Mouse (Mus musculus) forebrain, embryonic 13.5 days (tissue): ENCODE data around the gene Agpat4. TPM values are rescaled to one million over a fixed set of nuclear protein-coding genes. Genes with fewer than 3 reads are reported as not detected.

ENCODE experiments used
- ATAC-seq: fragments of 200-750 bp; cut with Nextera tagmentation; 2 replicates; pipeline ENCODE4 v1.8.0; 2017
- H3K27ac ChIP-seq: fragments of 300-500 bp; sonication (generic); 2 replicates; pipeline ENCODE4 v1.5.1; 2015; ENCODE audit warnings: inconsistent platforms, mild to moderate bottlenecking, moderate library complexity
- H3K27me3 ChIP-seq: fragments of 300-500 bp; sonication (generic); 2 replicates; pipeline ENCODE4 v1.6.1; 2015; ENCODE audit warnings: mild to moderate bottlenecking, inconsistent platforms
- H3K36me3 ChIP-seq: fragments of 300-500 bp; sonication (generic); 2 replicates; pipeline ENCODE4 v1.6.1; 2015; ENCODE audit warnings: mild to moderate bottlenecking, inconsistent platforms; ENCODE audit not compliant: poor library complexity, severe bottlenecking
- H3K4me1 ChIP-seq: fragments of 300-500 bp; sonication (generic); 2 replicates; pipeline ENCODE4 v1.6.1; 2015; ENCODE audit warnings: inconsistent platforms
- H3K4me2 ChIP-seq: fragments of 300-500 bp; sonication (generic); 2 replicates; pipeline ENCODE4 v1.6.1; 2015; ENCODE audit warnings: inconsistent platforms, mild to moderate bottlenecking, moderate library complexity
- H3K4me3 ChIP-seq: fragments of 300-500 bp; sonication (generic); 2 replicates; pipeline ENCODE4 v1.5.1; 2015; ENCODE audit warnings: mild to moderate bottlenecking, inconsistent platforms
- H3K9ac ChIP-seq: fragments of 300-500 bp; sonication (generic); 2 replicates; pipeline ENCODE4 v1.6.1; 2015; ENCODE audit warnings: mild to moderate bottlenecking, inconsistent platforms
- H3K9me3 ChIP-seq: fragments of 300-500 bp; sonication (generic); replicated peaks from 2 replicates; pipeline ENCODE4 v1.6.1; 2016; ENCODE audit warnings: inconsistent platforms
- WGBS: fragments of 180-500 bp; shearing (Covaris S2); methylation state at CpG from one replicate; pipeline ENCODE4 v1.1.7; 2015; 5-methylcytosine and 5-hydroxymethylcytosine counted together
- polyA plus RNA-seq: library from polyadenylated mRNA; unstranded; fragments of >200 nt; fragmentation: Nextera tagmentation; extraction: Ambion mirVana; gene quantifications from 2 replicates; pipeline ENCODE4 v1.2.1, GENCODE M21; 2015

The Agpat4 gene
- 46.5 and 47.3 TPM in 2 replicates for polyA plus RNA-seq

DNA sequence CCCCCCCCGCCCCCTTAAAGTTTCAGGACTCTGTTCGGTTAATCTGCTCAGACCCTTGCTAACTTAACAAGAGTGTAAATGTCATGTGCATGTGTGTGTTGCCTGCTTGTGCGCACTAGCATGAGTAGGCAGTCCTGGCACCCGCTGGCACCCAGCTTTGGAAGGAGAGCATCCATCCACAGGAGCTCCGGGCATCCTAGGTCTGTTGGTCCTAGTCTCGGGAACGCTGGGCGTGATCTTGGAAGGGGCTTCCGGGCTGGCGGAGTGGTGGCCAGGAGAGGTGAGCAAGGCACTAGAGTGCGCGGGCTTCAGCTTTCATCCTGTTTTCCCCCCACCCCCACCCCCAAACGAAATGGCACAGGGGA, at the start of gene Agpat4:
TSS of gene Agpat4 (plus strand) at position 144 of the 365 bp plus-strand sequence.
- H3K9me3 ChIP-seq, result no peaks in the 10 kb centered on the region
- H3K4me2 ChIP-seq, result peak within 1 kb of the TSS; percentile 85
- H3K36me3 ChIP-seq, result no peaks in the 10 kb centered on the region; the same call in 1 of the 2 replicates
- no peaks in the 10 kb centered on the region for H3K27me3 ChIP-seq
- ATAC-seq, result peak; percentile 58
- H3K9ac ChIP-seq, result peak within 1 kb of the TSS; percentile 74
- peak within 1 kb of the TSS; percentile 68 for H3K4me3 ChIP-seq
- H3K27ac ChIP-seq, result peak within 1 kb of the TSS; percentile 94
- 1% methylated on average over 13 of the region's 13 CpGs for WGBS
- peaks cover 25% of the 10 kb centered on the region for H3K4me1 ChIP-seq

DNA sequence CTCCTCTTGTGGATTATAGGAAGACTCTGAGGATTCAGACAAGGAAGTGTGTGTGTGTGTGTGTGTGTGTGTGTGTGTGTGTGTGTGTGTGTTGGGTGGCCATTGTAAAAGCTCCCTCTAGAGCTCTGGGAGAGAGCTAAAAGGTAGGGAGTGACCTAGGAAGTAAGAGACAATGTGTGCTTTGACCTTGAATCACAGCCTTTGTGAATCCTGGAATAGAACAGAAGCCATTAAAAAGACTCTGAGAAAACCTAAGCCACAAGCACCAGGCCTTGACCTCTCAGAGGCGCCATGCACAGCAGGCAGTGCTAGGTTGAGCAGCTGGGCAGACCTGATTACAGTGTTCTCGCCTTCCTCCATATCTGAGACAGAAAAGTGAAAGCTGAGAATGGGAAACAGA, 41.7 kb upstream of the Agpat4 start:
- no peak overlapping the region for H3K9ac ChIP-seq
- 0 out of 2 replicates have a peak, but pooled peaks cover 7% of the 10 kb centered on the region for H3K4me1 ChIP-seq
- no peak for ATAC-seq
- H3K27ac ChIP-seq, result no peak overlapping the region
- H3K4me2 ChIP-seq, result no peak overlapping the region
- no peaks in the 10 kb centered on the region for H3K36me3 ChIP-seq
- H3K27me3 ChIP-seq, result no peaks in the 10 kb centered on the region
- no peak overlapping the region for H3K4me3 ChIP-seq
- H3K9me3 ChIP-seq, result no peaks in the 10 kb centered on the region
- WGBS, result 29% methylated on average over 2 of the region's 2 CpGs

DNA sequence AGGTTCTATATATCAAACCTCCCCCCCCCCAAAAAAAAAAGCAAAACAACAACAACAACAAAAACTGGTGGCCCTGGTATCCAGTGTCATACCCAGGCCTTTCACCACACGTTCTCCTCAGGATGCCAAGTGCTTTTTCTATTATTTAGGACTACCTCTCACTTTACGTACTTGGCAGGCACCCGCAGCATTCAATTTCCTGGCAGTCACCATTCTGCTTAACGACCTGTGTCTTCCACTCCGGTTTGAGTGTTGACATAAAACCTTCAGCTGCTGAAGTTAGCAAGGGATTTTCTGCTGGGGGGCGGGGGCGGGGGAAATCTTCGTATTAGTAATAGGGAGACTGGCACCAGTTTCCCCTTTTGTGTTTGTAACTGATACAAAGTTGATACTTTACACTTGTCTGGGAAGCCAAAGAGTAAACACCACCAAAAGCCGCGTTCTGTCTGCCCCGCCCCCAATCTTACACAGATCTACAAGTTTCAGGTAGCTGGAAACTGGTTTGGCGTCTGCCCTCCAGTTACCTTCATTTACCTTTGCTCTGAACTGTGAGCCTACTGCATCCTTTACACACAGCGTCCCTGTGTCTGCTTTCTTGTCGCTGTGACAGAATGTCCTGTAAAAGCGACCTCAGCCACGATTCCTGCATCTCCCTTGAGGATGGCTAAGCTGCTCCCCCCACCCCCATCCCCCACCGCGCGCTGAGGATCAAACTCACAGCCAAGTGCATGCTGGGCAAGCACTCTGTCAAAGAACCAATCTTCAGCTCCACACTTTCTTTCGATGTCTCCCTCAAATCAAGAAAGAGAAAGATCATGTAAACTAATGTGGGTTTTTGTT, 37.6 kb upstream of the Agpat4 start:
- Histone ChIP-seq H3K4me3 (no peak overlapping the region), H3K9ac (no peak overlapping the region), H3K27ac (no peak overlapping the region), H3K9me3 (no peaks in the 10 kb centered on the region), H3K4me2 (no peak overlapping the region), H3K4me1 (0 out of 2 replicates have a peak, but pooled peaks cover 7% of the 10 kb centered on the region), H3K27me3 (no peaks in the 10 kb centered on the region), H3K36me3 (no peaks in the 10 kb centered on the region)
- 47% methylated on average over 20 of the region's 20 CpGs for WGBS
- ATAC-seq, result no peak

DNA sequence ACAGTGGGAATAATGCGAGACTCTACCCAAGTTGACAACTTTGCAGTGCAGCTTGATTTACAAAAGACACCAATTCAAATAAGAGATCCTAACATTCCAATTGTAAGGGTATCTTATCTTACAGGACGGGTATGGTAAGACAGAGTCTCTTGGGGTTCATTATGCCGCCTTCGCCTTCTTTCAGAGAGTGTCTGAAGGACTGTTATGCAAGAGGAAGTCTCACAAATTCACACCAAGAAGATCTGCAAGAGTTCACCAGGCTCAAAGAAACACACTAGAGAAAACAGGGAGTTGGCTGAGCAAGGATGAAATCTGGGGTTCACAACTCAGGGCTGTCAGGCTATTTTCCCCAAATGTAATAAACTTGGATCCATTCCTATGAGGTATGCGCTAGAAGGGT, 36.3 kb upstream of the Agpat4 start:
- no peak overlapping the region for H3K27ac ChIP-seq
- no peak for ATAC-seq
- 0 out of 2 replicates have a peak, but pooled peaks cover 7% of the 10 kb centered on the region for H3K4me1 ChIP-seq
- whole genome bisulfite sequencing, result 93% methylated on average over 5 of the region's 5 CpGs
- no peaks in the 10 kb centered on the region for H3K36me3 ChIP-seq
- no peaks in the 10 kb centered on the region for H3K9me3 ChIP-seq
- H3K9ac ChIP-seq, result no peak overlapping the region
- H3K4me2 ChIP-seq, result no peak overlapping the region
- H3K27me3 ChIP-seq, result no peaks in the 10 kb centered on the region
- no peak overlapping the region for H3K4me3 ChIP-seq

DNA sequence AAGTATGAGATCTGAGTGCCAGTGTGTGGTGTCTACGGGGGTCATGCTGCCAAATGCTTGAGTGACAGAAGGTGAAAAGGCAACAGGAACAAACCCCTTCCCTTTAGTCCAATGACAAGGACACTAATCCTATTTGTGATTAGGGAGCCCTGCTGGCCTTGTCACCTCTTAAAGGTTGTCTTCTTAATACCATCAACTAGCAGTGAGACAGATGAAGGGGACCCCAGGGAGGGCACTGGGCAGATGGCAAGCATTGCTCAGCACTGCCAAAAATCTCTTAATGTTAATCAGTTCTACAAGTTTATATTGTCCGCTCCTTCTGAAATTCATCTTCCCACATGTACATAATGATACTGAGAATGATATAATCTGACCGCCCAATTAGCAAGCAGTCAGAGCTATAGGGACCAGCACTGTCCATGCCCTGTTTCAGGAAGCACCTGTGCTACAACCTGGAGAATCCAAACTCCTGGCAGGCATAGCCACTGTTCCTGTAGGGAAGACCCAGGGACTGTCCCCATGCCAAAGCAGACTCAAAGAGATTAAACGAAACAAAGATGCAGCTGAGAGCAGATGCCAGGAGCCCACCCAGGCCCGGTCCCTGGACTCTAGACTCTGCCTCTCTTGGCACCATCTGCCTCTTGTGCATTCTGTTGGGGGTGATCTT, 28.1 kb upstream of the Agpat4 start:
- ATAC-seq, result no peak
- H3K27ac ChIP-seq, result no peak overlapping the region
- no peak overlapping the region for H3K4me2 ChIP-seq
- no peaks in the 10 kb centered on the region for H3K4me1 ChIP-seq
- H3K27me3 ChIP-seq, result no peaks in the 10 kb centered on the region
- no peaks in the 10 kb centered on the region for H3K9me3 ChIP-seq
- H3K9ac ChIP-seq, result no peak overlapping the region
- H3K4me3 ChIP-seq, result no peak overlapping the region
- no peaks in the 10 kb centered on the region for H3K36me3 ChIP-seq
- WGBS, result 71% methylated on average over 5 of the region's 5 CpGs

DNA sequence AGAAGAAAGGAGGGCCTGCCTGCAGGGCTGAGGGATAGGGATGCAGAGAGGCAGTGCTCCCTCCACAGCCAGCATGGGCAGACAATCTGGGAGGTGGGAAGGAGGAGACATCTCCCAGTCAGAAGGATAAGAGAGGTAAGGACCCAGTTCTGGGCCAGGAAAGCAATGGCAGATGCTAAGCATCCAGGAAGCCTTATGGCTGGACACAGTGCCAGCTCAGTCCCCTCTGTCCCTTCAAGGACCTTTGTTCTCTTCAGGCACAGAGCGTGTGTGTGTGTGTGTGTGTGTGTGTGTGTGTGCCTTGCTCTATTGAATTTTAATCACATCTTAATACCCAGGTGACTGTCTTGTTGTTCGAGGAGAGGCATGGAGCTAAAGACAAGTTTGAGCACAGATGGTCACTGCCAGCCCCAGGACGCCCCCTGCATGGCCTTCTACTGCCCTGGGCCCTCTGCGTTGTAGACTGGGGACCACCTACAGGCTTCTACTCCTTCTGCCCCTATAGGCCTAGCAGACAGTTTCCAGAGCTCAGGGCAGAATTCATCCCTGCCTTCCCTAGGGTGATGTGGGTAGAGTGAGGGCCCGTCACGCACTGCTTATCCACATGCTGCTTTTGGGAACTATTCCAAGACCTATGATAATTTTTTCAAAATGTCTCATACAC, 25.5 kb upstream of the Agpat4 start:
- no peak overlapping the region for H3K4me3 ChIP-seq
- H3K36me3 ChIP-seq, result no peaks in the 10 kb centered on the region
- no peak for ATAC-seq
- H3K9me3 ChIP-seq, result no peaks in the 10 kb centered on the region
- no peaks in the 10 kb centered on the region for H3K4me1 ChIP-seq
- no peaks in the 10 kb centered on the region for H3K27me3 ChIP-seq
- H3K9ac ChIP-seq, result no peak overlapping the region
- WGBS, result 76% methylated on average over 6 of the region's 6 CpGs
- H3K4me2 ChIP-seq, result no peak overlapping the region
- H3K27ac ChIP-seq, result no peak overlapping the region

DNA sequence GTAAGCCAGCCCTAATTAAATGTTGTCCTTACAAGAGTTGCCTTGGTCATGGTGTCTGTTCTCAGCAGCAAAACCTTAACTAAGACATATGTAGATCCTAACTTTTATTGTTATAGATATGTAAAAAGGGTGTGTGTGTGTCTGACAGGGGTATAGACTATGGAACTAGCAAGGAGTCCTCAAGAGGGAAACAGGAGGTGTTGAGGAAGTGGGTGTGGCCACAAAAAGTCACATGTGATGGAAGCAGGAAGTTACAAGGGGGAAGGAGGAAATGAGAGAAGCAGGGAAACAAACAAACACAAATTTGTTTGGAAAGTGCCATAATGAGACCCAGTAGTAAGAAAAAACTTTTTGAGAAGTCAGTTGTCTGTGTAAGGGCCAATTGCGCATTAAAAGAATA, 24.5 kb upstream of the Agpat4 start:
- H3K27me3 ChIP-seq, result no peaks in the 10 kb centered on the region
- no peaks in the 10 kb centered on the region for H3K4me1 ChIP-seq
- no peaks in the 10 kb centered on the region for H3K9me3 ChIP-seq
- no peaks in the 10 kb centered on the region for H3K36me3 ChIP-seq
- WGBS, result 97% methylated on average over 1 of the region's 1 CpGs
- H3K4me3 ChIP-seq, result no peak overlapping the region
- no peak overlapping the region for H3K9ac ChIP-seq
- no peak overlapping the region for H3K27ac ChIP-seq
- H3K4me2 ChIP-seq, result no peak overlapping the region
- no peak for ATAC-seq

DNA sequence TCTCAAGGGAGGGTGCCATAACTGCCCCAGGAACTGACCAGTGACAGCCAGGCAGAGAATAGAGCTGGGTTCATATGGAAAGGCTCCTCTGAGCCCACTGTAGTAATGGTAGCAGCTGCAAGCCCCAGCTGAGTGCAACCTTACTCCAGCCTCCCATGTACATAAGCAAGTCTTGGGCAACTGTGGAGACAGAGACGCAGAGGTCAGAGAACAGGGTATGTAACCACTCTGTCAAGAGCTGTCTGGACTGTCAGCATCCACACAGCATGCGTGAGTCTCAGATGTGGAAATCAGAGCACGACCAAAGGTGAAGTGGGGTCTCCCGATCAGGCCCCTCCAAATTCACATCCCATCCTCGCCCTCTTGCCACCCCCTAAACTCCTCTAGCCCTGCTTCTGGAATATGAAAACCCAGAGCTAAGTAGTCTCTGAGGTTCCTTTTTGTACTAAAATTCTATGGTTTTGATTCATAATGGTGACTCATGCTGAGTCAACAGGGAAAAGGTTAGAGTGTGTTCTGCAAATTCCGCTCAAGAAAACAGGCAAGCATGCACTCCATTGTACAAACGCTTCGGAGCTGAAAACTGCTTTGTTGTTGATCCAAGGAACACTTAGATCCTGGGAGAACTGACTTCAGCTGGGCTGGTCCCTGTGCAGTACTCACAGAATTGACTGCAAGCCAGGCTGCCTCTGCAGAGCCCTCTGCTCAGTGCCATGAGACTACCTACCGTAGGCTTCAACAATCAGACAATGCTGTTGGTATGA, 23.5 kb upstream of the Agpat4 start:
- no peak for ATAC-seq
- H3K4me3 ChIP-seq, result no peak overlapping the region
- 80% methylated on average over 9 of the region's 9 CpGs for WGBS
- H3K36me3 ChIP-seq, result no peaks in the 10 kb centered on the region
- H3K9me3 ChIP-seq, result no peaks in the 10 kb centered on the region
- no peaks in the 10 kb centered on the region for H3K27me3 ChIP-seq
- H3K4me2 ChIP-seq, result no peak overlapping the region
- no peak overlapping the region for H3K27ac ChIP-seq
- H3K4me1 ChIP-seq, result no peaks in the 10 kb centered on the region
- H3K9ac ChIP-seq, result no peak overlapping the region

DNA sequence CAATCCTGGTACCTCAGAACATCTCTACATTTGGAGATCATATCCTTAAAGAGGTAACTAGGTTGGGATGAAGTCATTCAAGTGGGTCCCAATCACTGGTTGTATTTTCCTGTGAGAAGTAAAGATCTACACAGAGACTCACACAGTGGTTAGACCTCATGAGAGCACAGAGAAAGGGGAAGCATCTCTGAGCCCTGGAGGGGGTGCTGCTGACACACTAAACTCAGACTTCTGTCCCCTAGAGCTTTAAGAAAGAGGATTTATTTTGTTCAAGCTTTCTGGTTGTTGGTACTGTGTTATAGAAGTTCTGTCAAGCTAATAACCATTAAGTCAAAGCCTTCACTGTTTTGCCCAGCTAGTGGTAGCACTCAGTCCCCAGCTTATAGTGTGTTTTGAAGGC, 19.1 kb upstream of the Agpat4 start:
- no peak for ATAC-seq
- no peaks in the 10 kb centered on the region for H3K9me3 ChIP-seq

DNA sequence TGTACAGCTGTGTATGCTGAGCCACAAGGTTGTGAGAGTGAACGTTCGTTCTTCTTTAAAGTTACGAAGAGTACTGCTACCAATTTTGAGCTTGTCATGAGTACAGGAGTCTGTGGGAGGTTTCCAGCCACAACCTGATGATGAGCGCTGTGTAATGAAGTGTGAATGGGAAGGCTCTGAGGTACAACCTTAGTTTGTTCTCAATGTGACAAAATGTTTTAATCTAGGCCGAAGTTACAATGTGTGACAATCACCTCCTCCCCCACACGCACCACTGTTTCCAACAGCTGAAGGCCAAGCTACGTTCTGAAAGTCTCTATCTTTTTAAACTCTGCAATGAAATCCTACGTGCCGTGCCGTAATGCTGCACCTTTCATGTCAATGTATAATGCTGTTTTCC, 16.2 kb upstream of the Agpat4 start:
- no peak overlapping the region for H3K4me2 ChIP-seq
- H3K27ac ChIP-seq, result no peak overlapping the region
- H3K4me1 ChIP-seq, result no peaks in the 10 kb centered on the region
- no peaks in the 10 kb centered on the region for H3K9me3 ChIP-seq
- H3K4me3 ChIP-seq, result no peak overlapping the region
- H3K27me3 ChIP-seq, result no peaks in the 10 kb centered on the region
- ATAC-seq, result no peak
- H3K9ac ChIP-seq, result no peak overlapping the region
- H3K36me3 ChIP-seq, result no peaks in the 10 kb centered on the region
- 96% methylated on average over 10 of the region's 10 CpGs for WGBS

More for the DNA sequence above, 19.1 kb upstream of the Agpat4 start:
- Histone ChIP-seq H3K4me3 (no peak overlapping the region), H3K36me3 (no peaks in the 10 kb centered on the region), H3K4me1 (no peaks in the 10 kb centered on the region), H3K4me2 (no peak overlapping the region), H3K27ac (no peak overlapping the region), H3K9ac (no peak overlapping the region), H3K27me3 (no peaks in the 10 kb centered on the region)

DNA sequence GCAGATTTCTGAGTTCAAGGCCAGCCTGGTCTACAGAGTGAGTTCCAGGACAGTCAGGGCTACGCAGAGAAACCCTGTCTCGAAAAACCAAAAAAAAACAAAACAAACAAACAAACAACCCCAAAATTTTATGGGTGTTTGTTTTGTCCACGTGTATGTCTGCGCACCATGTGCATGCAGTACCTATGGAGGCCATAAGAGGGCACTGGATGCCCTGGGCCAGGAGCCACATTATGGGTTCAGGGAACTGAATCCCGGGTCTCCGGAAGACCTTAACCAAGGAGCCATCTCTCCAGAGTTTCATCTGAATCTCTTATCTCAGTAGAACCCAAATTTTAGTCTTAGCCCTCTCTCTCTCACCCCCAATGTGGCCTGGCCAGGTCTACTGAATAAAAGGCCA, 14.7 kb upstream of the Agpat4 start:
- H3K4me3 ChIP-seq, result no peak overlapping the region
- H3K4me1 ChIP-seq, result no peaks in the 10 kb centered on the region
- no peak overlapping the region for H3K9ac ChIP-seq
- no peak for ATAC-seq
- no peaks in the 10 kb centered on the region for H3K36me3 ChIP-seq
- no peak overlapping the region for H3K4me2 ChIP-seq
- no peak overlapping the region for H3K27ac ChIP-seq
- no peaks in the 10 kb centered on the region for H3K9me3 ChIP-seq
- H3K27me3 ChIP-seq, result no peaks in the 10 kb centered on the region
- WGBS, result 81% methylated on average over 6 of the region's 6 CpGs

DNA sequence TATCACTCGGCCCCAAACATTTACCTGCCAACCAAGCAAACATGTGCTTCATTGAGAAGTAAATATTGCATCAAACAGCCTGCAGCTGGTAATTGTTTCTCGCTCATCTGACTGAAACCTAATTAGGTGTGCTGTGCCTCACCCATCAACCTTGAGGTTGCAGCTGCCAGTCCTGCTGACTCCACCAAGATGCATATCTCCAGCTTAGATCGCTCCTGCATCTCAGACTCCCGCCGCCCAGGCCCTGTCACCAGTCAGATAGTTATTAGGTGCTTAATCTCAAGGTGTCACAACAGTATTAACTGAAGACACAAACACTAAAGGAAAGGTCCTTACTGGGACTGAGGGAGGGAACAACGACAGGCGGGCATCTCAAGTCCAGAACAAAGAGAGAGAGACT, 14.3 kb upstream of the Agpat4 start:
- no peak for ATAC-seq
- no peak overlapping the region for H3K4me3 ChIP-seq
- H3K27ac ChIP-seq, result no peak overlapping the region
- no peak overlapping the region for H3K4me2 ChIP-seq
- H3K9me3 ChIP-seq, result no peaks in the 10 kb centered on the region
- no peaks in the 10 kb centered on the region for H3K36me3 ChIP-seq
- no peaks in the 10 kb centered on the region for H3K27me3 ChIP-seq
- no peak overlapping the region for H3K9ac ChIP-seq
- 86% methylated on average over 7 of the region's 7 CpGs for WGBS
- H3K4me1 ChIP-seq, result no peaks in the 10 kb centered on the region
